Mouse (Mus musculus) bone marrow macrophage, adult 2 months (primary cell): ENCODE measurements around the gene Rnf111. TPM values are rescaled to one million over a fixed set of nuclear protein-coding genes. Genes with fewer than 3 reads are reported as not detected.

ENCODE experiments used
- H3K27ac ChIP-seq: 2 replicates; pipeline ENCODE4 v1.5.1; 2012; ENCODE audit warnings: low read depth, low read length; ENCODE audit not compliant: insufficient read depth
- H3K4me1 ChIP-seq: 2 replicates; pipeline ENCODE4 v1.6.1; 2012; ENCODE audit warnings: low read length; ENCODE audit not compliant: control insufficient read depth, insufficient read depth
- H3K4me3 ChIP-seq: 2 replicates; pipeline ENCODE4 v1.5.1; 2012; ENCODE audit warnings: mild to moderate bottlenecking, low read length, moderate library complexity; ENCODE audit not compliant: insufficient read depth
- CTCF ChIP-seq: IDR thresholded peaks from 2 replicates; pipeline ENCODE4 v1.5.1; 2012; ENCODE audit warnings: low read depth, mild to moderate bottlenecking, low read length, moderate library complexity
- POLR2A ChIP-seq: IDR thresholded peaks from 2 replicates; pipeline ENCODE4 v1.6.1; 2012; ENCODE audit warnings: mild to moderate bottlenecking, low read depth, low read length, borderline replicate concordance
- polyA plus RNA-seq: library from polyadenylated mRNA; stranded (reverse); fragments of >200 nt; gene quantifications from 2 replicates; pipeline ENCODE4 v1.2.4, GENCODE M21; 2012; ENCODE audit not compliant: missing spikeins, insufficient read depth, insufficient read length

Rnf111 gene
- polyA plus RNA-seq, 1 experiment, result 61.9 TPM

DNA sequence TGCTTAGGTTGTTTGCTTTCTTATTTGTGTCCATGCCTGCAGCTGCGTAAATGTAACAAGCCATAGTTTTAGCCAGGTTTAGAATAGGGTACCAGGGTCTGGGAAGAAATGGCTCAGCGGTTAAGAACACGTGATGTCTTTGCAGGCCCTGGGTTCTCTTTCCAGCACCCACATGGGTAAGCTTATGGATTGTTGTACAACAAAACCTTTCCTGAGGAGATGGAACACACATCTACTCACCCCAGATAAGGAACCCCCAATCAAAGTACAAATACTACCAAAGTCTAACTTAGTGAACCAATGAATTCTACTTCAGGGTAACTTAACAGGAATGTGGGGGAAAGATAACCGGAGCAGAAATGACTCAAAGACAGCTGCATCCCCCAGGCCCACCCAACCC is 119.0 kb downstream of the Rnf111 start:
- no peak overlapping the region for H3K27ac ChIP-seq
- TF ChIP-seq CTCF (no peak), POLR2A (no peak)
- H3K4me3 ChIP-seq, result no peak overlapping the region
- peaks cover 21% of the 10 kb centered on the region for H3K4me1 ChIP-seq

DNA sequence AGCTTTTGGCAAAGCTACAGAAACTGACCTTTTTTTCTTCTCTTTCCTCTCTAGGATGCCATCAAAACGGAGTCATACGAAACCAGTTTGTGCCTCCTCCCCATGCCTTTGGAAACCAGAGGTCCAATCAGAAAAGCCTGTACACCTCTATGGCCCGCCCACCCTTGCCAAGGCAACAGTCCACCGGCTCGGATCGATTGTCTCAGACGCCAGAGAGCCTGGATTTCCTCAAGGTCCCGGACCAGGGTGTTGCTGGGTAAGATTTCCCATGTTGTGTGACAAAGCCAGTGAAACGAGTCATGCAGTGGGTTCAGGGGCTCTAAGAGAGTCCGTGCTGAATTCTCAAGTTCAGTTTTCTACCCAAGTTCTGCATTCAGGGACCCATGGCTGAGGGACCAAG is 119.8 kb downstream of the Rnf111 start:
- H3K27ac ChIP-seq, result no peak overlapping the region
- no peak overlapping the region for H3K4me3 ChIP-seq
- H3K4me1 ChIP-seq, result peaks cover 15% of the 10 kb centered on the region
- TF ChIP-seq POLR2A, result no peak
- TF ChIP-seq CTCF, result no peak

DNA sequence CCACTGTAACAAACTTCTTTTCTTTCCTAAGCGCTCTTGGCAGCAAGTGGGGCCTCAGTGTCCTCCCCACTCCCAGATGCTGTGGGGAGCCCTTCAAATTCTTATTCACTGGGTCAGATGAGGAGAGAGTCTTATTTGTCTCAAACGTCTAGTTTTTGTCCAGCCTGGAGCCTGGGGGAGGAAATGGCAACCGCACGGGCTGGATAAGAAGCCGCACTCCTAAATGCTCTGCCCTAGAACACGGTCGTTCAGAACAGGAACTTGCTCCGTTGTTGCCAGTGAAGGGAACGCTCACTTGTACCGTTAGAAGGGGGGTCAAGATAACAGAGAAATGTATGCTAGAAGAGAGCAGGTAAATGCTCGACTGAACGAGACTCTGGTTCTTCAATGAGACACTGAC is 121.4 kb downstream of the Rnf111 start:
- H3K4me1 ChIP-seq, result peaks cover 6% of the 10 kb centered on the region; the same call in 1 of the 2 replicates
- no peak for TF ChIP-seq CTCF
- TF ChIP-seq POLR2A, result no peak
- H3K4me3 ChIP-seq, result no peak overlapping the region

DNA sequence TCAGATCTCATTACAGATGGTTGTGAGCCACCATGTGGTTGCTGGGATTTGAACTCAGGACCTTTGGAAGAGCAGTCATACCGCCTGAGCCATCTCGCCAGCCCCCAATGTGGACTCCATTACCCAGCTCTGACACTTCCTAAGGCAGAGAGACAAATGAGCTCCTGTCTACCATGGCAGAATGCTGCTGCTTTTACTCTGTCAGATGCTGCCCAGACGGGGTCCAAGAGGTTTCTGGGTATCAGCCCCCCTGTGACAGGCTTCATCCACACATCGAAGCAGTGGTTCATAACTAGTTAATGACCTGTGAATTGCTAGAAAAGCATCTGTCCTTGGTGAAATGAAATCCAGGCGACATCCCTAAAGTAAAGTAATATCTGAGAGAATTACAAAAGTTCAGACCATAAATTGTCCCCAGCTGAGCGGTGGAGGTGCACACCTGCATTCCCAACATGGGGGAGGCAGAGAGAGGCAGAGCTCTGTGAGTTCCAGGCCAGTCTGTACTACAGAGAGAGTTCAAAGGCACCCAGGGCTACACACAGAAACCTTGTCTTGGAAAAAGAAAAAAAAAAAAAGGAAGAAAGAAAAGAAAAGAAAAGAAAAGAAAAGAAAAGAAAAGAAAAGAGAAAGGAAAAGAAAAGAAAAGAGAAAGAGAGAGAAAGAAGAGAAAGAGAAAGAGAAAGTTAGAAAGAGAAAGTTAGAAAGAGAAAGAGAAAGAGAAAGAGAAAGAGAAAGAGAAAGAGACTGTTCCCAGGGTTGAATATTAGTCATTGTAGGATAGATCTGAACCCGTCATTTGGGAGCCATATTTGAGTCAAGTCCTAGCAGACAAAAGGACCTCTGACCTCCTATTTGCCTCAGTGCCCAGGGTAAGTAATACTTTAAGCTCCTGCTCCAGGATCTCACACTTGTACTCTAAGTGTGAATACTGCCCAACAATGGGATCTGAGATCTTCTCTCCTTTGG is 123.7 kb downstream of the Rnf111 start:
- no peaks in the 10 kb centered on the region for H3K4me1 ChIP-seq
- H3K27ac ChIP-seq, result no peak overlapping the region
- H3K4me3 ChIP-seq, result no peak overlapping the region
- no peak for TF ChIP-seq CTCF
- no peak for TF ChIP-seq POLR2A

More for the DNA sequence above, 121.4 kb downstream of the Rnf111 start:
- no peak overlapping the region for H3K27ac ChIP-seq

Other genes with a start within 250 kb of the Rnf111 start
- gene Ccnb2, start 82.2 kb downstream of the Rnf111 start, polyA plus RNA-seq, result 60.0 and 61.3 TPM in 2 replicates
- 50.8 and 56.3 TPM in 2 replicates for gene Sltm, start 39.0 kb upstream of the Rnf111 start, polyA plus RNA-seq
- gene Gm10642, start 152.5 kb upstream of the Rnf111 start, polyA plus RNA-seq, result 2.0 and 3.0 TPM in 2 replicates
- gene Mindy2, start 153.4 kb upstream of the Rnf111 start, polyA plus RNA-seq, result 31.5 and 33.9 TPM in 2 replicates
- 69.3 and 78.6 TPM in 2 replicates for gene Adam10, start 175.3 kb upstream of the Rnf111 start, polyA plus RNA-seq